Mouse (Mus musculus) urinary bladder, postnatal 14 days (tissue): Measurements from ENCODE around the gene Pipox.
A peak's percentile ranks its signal among the peaks of the same experiment; 100 is the strongest.

Experiments
- DNase-seq: peaks from one replicate; pipeline ENCODE4 v3.0.0; 2021; ENCODE audit warnings: low spot score

The Pipox gene

DNA sequence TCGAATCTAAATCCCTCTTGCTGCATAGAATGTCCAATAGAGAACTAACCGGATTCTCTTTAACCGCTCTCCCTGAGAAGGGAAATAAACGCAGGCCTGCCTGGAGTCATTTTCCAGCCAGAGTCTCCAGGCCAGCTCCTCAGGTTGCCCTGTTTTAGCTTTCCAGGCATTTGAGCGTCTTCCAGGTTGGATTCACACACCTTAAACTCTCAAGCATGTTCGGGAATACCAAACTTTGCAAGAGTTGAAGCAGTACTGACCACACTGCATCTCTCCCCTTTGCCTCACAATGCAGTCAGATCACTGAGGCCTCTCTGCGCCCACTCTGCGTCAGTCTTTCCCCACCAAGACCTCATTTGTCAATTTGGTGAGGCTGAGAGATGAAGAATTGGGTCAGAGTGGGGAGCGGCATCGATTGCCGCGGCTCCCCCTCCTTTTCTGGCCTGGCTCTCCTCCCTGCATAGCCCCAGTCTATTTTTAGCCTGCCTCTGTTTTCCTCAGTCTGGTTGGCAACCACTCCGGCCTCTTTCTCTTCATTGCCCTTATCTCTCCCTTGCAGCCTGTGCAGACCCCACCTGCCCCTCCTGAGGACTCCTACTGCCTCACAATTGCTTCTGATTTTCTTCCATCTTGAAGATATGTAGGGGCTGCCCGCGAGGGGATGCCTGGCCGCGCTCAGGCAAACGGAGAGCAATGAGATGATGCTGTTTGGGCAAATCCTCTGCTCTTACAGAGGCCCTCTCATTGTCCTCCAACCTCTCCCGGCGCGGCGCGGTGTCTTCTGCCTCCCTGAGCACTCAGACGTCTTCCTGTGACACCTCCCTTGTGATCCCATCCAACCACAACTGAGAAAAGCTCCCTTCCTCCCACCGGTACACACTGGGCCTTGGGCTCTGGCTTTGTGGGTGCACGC, 17.8 kb downstream of the Pipox start:
- DNase-seq: no peak

DNA sequence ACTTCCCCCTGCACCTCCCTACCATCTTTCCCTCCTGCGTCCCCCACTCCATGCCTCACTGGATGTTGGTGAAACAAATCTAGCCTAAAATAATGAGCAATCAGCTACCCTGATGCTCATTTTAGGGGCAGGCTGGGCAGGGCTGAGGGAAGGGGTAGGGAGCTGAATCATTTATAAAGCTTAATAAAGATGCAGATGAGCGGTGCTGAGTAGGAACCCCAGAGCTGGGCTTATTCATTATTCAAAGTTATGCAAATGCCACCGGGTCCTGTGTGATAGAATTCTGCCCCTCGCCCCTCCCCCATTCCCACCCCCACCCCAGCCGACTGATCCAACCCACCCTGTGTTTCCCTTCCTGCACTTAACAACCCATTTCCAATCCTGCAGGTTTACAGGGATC, 18.6 kb downstream of the Pipox start:
- DNase-seq: no peak

DNA sequence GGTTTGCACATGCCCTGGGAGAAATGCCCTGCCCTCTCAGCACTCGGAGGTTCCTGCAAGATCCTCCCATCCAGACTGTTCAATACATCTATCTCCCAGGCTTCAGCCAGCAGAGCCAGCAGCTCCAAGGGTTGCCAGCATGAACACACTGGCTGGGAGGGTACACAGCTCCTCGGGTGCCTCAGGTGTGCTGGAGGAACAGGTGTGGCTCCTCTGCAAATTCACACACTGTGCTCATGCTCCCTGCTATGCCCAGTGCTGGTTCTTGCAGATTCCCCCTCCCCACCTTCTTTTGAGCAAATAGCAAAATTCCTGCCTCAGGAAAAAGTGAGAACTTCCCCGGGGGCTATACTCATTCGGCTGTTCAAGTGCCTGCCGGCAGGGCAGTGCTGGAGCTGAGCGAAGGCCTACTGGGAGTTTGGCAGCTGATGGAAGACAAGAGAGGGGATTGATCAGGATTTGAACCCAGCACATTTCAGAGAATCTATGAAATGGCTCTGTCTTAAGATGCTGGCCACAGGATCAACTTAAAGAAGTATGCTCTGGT, 19.1 kb downstream of the Pipox start:
- DNase-seq: no peak

DNA sequence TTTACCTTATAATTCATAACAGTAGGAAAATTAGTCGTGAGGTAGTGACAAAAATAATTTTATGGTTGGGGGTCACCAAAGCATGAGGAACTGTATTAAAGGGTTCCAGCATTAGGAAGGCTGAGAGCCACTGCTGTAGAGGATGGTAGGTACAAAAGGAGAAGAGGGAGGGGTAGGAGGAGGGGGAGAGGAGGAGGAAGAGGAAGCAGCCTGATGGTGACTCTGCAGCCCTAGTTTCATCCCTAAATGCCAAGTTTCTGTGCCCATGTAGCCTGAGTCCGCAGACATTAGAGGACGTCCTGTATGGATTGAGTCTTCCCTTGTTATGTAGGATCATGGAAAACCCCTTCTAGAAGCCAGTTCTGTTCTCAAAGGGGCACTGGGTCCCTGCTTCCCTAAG, 20.8 kb downstream of the Pipox start:
- DNase-seq: no peak

DNA sequence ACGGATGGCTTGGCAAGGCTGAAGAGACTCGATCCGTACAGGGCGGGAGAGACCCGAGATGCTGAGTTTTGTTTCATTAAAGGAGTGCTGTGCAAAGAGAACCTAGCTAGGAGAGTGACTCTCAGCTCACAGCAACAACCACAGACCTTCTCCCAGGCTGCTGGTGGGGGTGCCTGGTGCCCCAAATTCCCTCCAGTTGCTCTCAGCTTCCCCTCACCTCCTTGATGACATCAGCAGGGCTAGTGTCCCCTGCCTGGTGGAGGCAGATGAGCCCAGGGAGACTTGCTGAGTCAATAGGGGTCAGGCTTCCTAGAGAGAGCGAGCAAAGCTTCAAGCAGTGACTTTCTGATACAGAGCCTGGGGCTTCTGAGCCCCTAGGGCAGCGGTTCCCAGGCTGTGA, 21.2 kb downstream of the Pipox start:
- DNase-seq: no peak

DNA sequence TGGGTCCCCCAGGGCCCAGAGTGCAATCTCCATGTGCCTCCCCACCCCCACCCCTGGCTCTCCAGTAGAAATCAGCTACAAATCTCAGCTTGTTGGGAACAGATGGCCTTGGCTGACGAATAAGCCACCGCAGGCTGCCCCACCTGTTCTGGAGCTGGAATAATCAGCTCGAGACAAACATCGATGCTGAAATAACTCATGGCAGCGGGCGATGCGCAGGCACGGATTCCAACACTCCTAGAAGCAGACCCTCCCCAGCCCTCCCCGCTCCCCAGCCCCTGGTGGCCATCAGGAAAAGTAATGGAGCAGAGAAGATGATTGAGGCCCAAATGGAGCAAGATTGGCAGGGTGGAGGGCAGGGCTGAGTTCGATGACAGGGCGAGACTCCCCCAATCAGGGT, 21.7 kb downstream of the Pipox start:
- no peak for DNase-seq

DNA sequence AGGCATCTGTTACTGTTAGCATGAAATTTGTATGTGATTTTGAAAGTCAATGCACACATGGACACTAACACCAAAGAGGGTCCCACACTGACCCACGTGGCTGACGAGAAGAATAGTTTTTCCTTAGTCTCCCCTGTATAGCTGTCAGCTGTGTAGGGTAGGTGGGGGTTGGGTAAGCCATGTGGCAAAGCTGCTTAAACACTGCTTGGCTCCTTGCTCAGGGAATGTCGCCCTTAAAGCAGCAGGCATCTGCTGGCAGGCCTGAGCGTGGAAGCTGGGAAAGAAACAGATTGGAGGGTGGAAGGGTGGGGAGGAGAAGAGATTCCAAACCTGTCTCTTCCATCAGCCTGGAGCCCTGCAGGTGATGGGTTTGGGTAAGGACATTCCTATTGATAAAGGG, 22.5 kb downstream of the Pipox start:
- DNase-seq: no peak

DNA sequence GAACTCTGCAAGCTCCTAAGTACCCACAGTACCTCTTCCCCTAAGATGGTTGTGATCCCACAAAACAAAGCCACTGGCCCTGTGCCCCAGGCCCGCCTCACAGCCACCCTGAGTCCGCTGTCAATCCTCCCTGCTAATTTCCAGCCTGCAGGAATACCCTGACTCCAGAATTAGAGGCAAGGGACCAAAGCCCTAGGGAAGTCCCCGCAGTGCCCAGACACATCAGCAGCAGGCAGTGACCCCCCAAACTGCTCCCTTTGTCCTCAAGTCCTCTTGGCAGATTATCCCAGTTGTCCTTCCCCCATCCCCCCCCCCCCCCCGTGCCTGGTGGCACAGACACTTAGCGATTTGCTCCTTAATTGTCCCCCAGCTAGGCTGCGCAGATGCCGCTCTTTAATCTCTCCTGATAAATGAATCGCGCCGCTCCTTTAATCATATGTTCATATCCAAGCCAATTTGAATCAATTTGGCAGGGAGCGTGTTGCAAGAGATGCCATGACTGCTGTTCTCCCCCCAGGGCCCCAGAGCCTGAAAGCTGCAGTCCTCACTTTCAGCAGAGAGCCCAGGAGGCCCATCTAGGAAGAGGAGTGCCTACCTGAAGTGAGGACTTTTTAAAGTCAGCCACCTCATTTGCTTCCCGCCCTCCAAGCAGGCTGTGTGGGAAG, 26.3 kb downstream of the Pipox start:
- DNase-seq: no peak

DNA sequence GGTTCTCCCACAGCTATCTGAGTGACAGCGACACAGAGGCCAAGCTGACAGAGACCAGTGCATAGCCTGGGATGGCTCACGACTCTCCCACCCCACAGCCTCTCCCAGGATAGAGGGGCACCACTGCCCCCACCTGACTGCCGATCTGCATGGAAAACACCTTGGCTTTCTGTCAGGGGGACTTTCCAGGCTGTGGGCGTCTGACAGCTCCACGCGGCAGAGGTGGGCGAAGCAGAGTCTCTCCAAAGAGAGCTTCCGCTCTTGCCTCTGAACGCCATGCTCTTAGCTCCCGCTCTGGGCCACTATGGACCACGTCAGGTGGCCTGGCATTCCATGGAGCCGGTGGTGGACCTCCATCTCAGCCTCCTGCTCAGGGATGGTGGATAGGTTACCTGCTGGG, 29.1 kb downstream of the Pipox start:
- no peak for DNase-seq

DNA sequence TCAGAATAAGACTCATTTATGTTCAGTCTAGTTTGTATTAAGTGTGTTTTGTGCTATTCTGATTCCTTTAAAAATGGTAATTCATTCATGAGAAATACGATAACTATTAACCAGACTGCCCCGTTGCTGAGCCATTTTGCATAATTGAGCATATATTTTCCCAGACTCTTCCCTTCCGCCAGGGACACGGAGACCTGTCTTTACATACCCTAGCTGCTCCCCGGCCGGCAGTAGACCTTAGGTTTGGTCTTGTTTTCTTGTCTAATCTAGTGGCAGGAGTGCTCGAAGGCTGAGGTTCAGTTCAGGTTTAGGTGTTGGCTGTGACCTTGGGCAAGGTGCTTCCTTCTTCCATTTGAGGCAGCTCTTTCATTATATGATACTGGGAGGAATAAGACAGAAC, 31.0 kb downstream of the Pipox start:
- no peak for DNase-seq

DNA sequence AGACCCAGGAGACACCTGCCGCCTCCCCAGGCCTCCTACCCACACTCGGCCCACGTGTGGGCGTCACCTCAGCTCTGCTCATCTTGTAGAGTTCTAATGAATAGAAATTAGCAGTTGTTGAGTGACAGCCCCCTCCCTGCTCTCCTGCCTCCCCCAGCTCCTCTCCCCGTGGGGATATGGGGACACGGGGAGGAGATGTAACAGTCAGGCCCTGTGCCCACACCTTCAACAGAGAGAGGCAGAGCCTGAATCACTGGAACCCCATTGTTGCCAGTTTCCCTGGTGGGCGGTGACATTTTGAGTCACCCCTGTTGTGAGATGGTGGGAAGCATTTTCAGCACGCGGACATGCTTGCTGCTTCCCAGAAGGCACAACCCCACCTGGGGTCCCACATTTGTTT, 32.9 kb downstream of the Pipox start:
- no peak for DNase-seq

DNA sequence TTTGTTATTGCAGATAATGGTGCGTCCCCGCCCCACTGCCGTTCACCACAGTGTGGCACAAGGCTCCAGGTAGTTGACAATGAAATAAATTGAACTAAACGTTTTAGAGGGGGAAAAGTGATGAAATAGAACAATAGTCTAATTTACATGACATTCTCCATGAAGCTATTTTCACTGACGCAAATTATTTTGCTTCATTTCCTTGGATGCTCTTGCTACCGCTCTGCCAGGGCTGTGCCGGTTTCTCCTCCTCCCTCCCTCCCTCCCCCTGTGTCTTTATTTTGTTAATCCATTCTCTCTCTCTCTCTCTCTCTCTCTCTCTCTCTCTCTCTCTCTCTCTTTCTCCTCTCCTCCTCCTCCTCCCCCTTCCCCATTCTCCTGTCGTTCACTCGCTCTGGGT, 35.3 kb downstream of the Pipox start:
- DNase-seq: no peak

DNA sequence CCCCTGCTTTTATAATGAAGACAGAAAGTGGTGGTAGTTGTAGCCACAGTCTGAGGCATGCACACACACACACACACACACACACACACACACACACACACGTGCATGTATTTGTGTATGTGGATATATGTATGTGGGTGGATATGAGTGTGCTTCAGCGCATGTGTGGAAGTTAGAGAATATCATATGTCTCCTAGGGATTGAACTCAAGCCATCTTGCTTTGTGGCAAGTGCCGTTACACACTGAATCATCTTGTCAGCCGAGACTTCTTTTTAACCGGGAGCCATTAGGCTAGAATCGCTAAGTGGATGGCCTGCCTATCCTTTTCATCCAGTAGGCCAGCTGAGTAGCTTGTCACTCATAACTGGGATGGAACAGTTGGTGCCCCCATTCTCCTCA, 36.8 kb downstream of the Pipox start:
- no peak for DNase-seq

DNA sequence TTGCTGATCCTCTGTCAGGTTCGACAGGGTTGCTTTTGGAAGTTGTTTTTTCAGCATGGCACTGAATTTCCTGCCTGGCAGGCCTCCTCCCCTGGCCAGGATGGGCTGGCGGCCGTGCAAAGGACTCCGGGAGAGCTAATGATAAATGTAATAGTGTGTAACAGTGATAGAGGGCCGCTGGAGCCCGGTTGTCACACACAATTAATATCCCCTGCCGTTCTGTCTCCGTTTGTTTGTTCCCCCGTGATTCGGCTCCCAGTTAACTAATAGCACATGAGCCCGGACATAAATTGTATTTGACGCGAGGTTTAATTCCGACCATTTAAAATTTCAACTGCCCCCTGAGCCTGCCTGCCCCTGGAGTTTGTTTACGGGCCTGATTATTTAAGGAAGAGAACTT, 38.5 kb downstream of the Pipox start:
- no peak for DNase-seq

DNA sequence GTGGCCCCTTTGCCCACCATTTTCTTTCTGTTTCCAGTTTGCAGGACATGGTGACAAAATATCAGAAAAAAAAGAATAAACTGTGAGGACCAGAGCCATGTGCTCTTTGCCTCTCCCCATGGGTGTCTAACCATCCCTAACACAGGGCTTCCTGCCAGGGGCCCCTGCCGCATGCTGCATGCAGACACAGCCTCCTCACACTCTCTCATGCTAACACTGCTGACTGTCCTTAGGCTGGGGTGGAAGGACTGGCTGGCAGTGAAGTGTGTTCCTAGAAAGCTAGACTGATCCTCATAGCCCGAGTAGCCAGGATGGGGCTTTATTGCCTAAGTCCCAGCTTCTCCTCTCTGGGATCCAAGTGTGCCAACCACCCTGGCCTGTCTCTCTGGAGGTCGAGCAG, 39.3 kb downstream of the Pipox start:
- DNase-seq: no peak

DNA sequence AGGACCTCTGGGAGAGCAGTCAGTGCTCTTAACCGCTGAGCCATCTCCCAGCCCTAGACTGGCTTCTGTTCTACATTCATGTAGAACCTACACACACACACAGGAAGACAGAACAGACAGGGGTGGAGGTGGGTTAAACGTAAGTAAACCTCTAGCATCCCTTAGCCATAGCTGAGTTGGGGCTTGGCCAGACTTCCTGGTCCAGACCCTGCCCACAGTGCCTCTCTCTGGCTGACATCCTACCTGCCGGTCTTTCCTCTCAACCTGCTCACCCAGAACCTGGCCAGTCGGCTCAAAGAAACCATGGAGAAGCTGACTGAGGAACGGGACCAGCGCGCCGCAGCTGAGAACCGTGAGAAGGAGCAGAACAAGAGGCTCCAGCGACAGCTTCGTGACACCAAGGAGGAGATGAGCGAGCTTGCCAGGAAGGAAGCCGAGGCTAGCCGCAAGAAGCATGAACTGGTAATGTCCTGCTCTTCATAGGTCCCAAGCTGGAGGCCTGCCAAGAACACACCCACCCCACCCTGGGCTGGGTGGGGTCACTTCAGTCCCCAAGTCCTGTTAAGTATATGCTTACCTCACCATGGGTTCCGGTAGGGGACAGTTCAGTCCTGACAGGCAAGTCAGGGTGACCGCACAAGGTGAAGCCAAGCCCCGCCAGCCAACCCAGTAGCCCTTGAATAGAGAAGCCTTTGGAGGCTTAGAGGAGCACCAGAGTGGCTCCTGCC, 40.8 kb downstream of the Pipox start:
- no peak for DNase-seq

DNA sequence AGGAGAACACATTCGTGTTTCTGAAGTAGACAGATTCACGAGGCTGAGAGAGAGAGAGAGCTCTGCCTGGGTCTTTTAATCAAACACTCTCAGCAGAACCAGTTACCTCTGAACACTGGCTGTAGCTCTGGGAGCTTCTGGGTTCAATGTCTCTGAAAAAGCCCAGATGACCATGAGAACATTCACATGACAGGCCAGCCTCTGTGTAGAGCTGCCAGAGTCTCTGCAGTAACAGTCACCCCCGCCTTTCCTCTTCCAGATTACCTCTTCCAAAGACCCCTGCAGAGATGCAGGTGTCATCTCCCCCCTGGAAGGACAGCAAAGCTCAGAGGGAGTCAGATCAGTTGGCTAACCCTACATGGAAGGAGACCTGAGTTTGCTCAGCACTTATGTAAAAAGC, 41.7 kb downstream of the Pipox start:
- no peak for DNase-seq

DNA sequence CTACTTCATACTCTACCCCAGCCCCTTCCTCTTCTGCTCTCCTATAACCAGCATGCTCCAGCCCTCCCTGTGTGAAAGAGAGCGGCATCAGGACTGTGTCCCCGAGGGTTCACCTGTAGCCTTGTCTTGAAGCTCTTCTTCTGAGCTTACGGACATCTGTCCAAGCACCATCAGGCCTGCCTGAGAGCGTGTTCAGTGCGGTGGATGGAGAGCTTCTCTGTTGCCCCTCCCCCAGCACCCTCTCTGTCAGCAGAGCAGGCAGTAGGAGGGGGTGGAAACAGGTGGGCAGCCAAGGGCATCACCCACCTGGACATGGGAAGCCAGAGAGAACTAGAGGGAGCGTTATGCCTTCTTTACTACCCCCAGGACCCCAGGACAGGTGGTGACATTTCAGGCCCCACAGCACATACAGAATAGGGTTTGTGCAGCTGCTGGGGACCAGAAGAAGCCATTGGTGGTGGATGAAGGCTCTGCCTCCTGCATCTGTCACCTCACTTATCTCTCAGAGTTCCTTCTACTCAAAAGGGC, 42.3 kb downstream of the Pipox start:
- no peak for DNase-seq

DNA sequence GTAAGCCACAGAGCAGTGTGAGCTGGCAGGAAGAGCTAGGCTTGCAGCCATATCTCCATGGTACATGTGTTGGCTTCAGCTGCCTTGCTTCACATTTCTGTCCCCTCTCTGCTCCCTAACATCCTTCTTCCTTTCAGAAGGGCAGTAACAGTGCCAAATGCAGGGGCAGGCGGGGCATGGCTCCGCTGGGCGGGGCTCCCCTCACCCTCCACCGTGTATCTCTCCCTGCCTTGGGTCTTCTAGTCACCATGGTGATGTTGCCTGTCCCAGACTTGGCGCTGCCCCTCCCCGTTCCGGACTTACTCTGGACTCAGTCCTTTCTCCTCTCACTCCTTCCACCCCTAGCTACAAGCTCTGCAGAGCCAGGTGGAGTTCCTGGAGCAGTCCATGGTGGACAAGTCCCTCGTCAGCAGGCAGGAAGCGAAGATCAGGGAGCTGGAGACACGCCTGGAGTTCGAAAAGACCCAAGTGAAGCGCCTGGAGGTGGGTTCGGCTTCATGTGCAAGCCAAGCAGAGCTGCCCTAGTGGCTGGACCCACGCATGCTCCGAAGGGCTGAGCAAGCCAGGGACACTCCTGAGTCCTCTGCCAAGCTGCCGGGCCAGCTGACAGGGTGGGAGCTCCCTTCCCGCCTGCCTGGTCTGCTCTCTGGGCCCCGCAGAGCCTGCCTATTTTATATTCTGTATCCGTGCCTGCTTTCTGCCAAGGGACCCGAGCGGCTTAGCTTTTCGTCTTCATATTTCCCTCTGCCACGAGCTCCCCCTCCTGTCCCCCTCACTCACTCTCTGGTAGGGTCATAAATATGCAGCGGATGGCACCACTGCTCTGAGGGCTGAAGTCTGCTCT, 43.3 kb downstream of the Pipox start:
- DNase-seq: peak; percentile 20

DNA sequence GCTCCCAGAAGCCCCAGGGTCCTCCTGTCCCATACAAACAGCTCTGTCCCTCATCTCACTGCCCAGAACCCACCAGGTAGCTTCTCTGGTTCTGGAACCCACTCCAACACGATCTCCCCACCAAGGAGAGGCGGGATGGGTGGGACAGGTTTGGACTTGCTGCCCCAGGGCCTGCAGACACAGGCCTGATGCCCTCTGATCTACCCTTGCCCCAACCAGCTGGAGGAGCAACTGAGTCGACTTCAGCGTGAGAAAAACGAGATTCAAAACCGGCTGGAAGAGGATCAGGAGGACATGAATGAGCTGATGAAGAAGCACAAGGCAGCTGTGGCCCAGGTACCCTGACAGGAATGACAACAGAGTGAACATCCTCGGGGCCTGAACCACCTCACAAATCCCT, 44.7 kb downstream of the Pipox start:
- peak; percentile 60 for DNase-seq

DNA sequence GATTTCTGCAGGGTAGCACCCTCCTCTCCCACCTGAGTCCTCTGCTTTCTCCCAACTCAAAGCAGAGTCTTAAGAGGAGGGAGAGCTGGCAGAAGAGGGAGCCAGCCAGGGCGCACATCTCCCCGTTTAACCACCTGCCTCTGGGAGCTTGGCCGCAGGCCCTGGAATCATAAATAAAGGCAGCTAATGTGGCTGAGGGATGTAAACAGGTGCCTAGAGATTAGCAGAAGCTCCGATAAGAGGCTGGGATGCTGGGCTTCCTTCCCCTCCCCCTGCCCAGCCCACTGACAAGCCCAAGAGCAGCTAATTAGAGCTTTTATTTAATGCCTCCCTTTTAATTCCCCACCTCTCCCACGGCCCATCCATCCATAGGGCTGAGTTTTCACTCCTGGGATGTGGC, 45.8 kb downstream of the Pipox start:
- no peak for DNase-seq
